Mouse (Mus musculus): ENCODE results near the gene Gramd1b. TPM values are rescaled to one million over a fixed set of nuclear protein-coding genes. Genes with fewer than 3 reads are reported as not detected.

Gramd1b gene
- polyA plus RNA-seq, 1 experiment from 2014 or later = 2.4 TPM

GRCm38 (mm10) chr9:40545193-40545592 lies 14.0 kb upstream of the Gramd1b start:
- Histone ChIP-seq H3K36me3 (replicated peaks) (no peaks in the 10 kb centered on the region), H3K9me3 (no peaks in the 10 kb centered on the region), H3K27me3 (replicated peaks; ENCODE audit: low read depth, poor library complexity, severe bottlenecking) (no peaks in the 10 kb centered on the region), H3K27ac (replicated peaks) (no peak overlapping the region), H3K4me1 (no peaks in the 10 kb centered on the region), H3K4me3 (no peak overlapping the region)
- 83% methylated on average over 6 of the region's 6 CpGs for WGBS
- DNase-seq (ENCODE audit: low spot score) = no peak

- no peaks in the 10 kb centered on the region for H3K27me3 ChIP-seq (replicated peaks; ENCODE audit: low read depth, poor library complexity, severe bottlenecking)
- H3K4me1 ChIP-seq = peaks cover 12% of the 10 kb centered on the region
- no peak overlapping the region for H3K4me3 ChIP-seq
- H3K9me3 ChIP-seq = no peaks in the 10 kb centered on the region
- WGBS = 74% methylated on average over 8 of the region's 8 CpGs
- DNase-seq (ENCODE audit: low spot score) = no peak
- H3K36me3 ChIP-seq (replicated peaks) = no peaks in the 10 kb centered on the region
- no peak overlapping the region for H3K27ac ChIP-seq (replicated peaks)
Measured at GRCm38 (mm10) chr9:40539588-40540140, 8.5 kb upstream of the Gramd1b start.

GRCm38 (mm10) chr9:40537708-40538105 lies 6.5 kb upstream of the Gramd1b start:
- H3K36me3 ChIP-seq (replicated peaks) = no peaks in the 10 kb centered on the region
- H3K27ac ChIP-seq (replicated peaks) = peak overlapping the region; percentile 30; the same call in 1 of the 2 replicates
- WGBS = 45% methylated on average over 2 of the region's 2 CpGs
- no peak overlapping the region for H3K4me3 ChIP-seq
- H3K9me3 ChIP-seq = no peaks in the 10 kb centered on the region
- H3K4me1 ChIP-seq = peaks cover 12% of the 10 kb centered on the region
- DNase-seq (ENCODE audit: low spot score) = peak; percentile 21
- H3K27me3 ChIP-seq (replicated peaks; ENCODE audit: low read depth, poor library complexity, severe bottlenecking) = peaks cover under 1% of the 10 kb centered on the region

- no peak for DNase-seq (ENCODE audit: low spot score)
- H3K9me3 ChIP-seq = no peaks in the 10 kb centered on the region
- no peak overlapping the region for H3K4me3 ChIP-seq
- H3K36me3 ChIP-seq (replicated peaks) = no peaks in the 10 kb centered on the region
- peaks cover 6% of the 10 kb centered on the region for H3K27me3 ChIP-seq (replicated peaks; ENCODE audit: low read depth, poor library complexity, severe bottlenecking)
- no peak overlapping the region for H3K27ac ChIP-seq (replicated peaks)
- peaks cover 12% of the 10 kb centered on the region for H3K4me1 ChIP-seq
- WGBS = 88% methylated on average over 3 of the region's 3 CpGs
Measured at GRCm38 (mm10) chr9:40537044-40537707, 6.0 kb upstream of the Gramd1b start.

GRCm38 (mm10) chr9:40530536-40530935 lies 647 bp downstream of the Gramd1b start:
- Histone ChIP-seq H3K27ac (replicated peaks) (no peak overlapping the region), H3K4me1 (peaks cover 15% of the 10 kb centered on the region), H3K36me3 (replicated peaks) (no peaks in the 10 kb centered on the region), H3K27me3 (replicated peaks; ENCODE audit: low read depth, poor library complexity, severe bottlenecking) (peaks cover 45% of the 10 kb centered on the region), H3K9me3 (no peaks in the 10 kb centered on the region), H3K4me3 (peak overlapping the region; percentile 67)
- WGBS = 60% methylated on average over 8 of the region's 8 CpGs
- no peak for DNase-seq (ENCODE audit: low spot score)

- DNase-seq (ENCODE audit: low spot score) = peak; percentile 27
- no peaks in the 10 kb centered on the region for H3K9me3 ChIP-seq
- no peaks in the 10 kb centered on the region for H3K36me3 ChIP-seq (replicated peaks)
- H3K4me1 ChIP-seq = peaks cover 15% of the 10 kb centered on the region
- 71% methylated on average over 4 of the region's 4 CpGs for WGBS
- H3K27ac ChIP-seq (replicated peaks) = no peak overlapping the region
- peaks cover 45% of the 10 kb centered on the region for H3K27me3 ChIP-seq (replicated peaks; ENCODE audit: low read depth, poor library complexity, severe bottlenecking)
- no peak overlapping the region for H3K4me3 ChIP-seq
Measured at GRCm38 (mm10) chr9:40528733-40529132, 2.5 kb downstream of the Gramd1b start.

GRCm38 (mm10) chr9:40526928-40527327 lies 4.3 kb downstream of the Gramd1b start:
- Histone ChIP-seq H3K4me3 (no peak overlapping the region), H3K27ac (replicated peaks) (no peak overlapping the region), H3K36me3 (replicated peaks) (no peaks in the 10 kb centered on the region), H3K9me3 (no peaks in the 10 kb centered on the region), H3K27me3 (replicated peaks; ENCODE audit: low read depth, poor library complexity, severe bottlenecking) (peaks cover 40% of the 10 kb centered on the region), H3K4me1 (peaks cover 14% of the 10 kb centered on the region)
- WGBS = 60% methylated on average over 3 of the region's 3 CpGs
- DNase-seq (ENCODE audit: low spot score) = no peak

GRCm38 (mm10) chr9:40522156-40522555 lies 9.0 kb downstream of the Gramd1b start:
- H3K27ac ChIP-seq (replicated peaks) = no peak overlapping the region
- no peak overlapping the region for H3K4me3 ChIP-seq
- 0 out of 2 replicates have a peak, but pooled peaks cover 3% of the 10 kb centered on the region for H3K27me3 ChIP-seq (replicated peaks; ENCODE audit: low read depth, poor library complexity, severe bottlenecking)
- H3K9me3 ChIP-seq = no peaks in the 10 kb centered on the region
- H3K36me3 ChIP-seq (replicated peaks) = no peaks in the 10 kb centered on the region
- 80% methylated on average over 7 of the region's 7 CpGs for WGBS
- peaks cover 8% of the 10 kb centered on the region; the same call in 1 of the 2 replicates for H3K4me1 ChIP-seq
- DNase-seq (ENCODE audit: low spot score) = no peak

GRCm38 (mm10) chr9:40521097-40521496 lies 10.1 kb downstream of the Gramd1b start:
- H3K4me3 ChIP-seq = no peak overlapping the region
- DNase-seq (ENCODE audit: low spot score) = no peak
- peaks cover 8% of the 10 kb centered on the region; the same call in 1 of the 2 replicates for H3K4me1 ChIP-seq
- WGBS = 80% methylated on average over 6 of the region's 6 CpGs
- no peak overlapping the region for H3K27ac ChIP-seq (replicated peaks)
- 0 out of 2 replicates have a peak, but pooled peaks cover 3% of the 10 kb centered on the region for H3K27me3 ChIP-seq (replicated peaks; ENCODE audit: low read depth, poor library complexity, severe bottlenecking)
- H3K36me3 ChIP-seq (replicated peaks) = no peaks in the 10 kb centered on the region
- H3K9me3 ChIP-seq = no peaks in the 10 kb centered on the region

- peaks cover 8% of the 10 kb centered on the region; the same call in 1 of the 2 replicates for H3K4me1 ChIP-seq
- H3K9me3 ChIP-seq = no peaks in the 10 kb centered on the region
- H3K4me3 ChIP-seq = no peak overlapping the region
- no peaks in the 10 kb centered on the region for H3K36me3 ChIP-seq (replicated peaks)
- H3K27ac ChIP-seq (replicated peaks) = no peak overlapping the region
- H3K27me3 ChIP-seq (replicated peaks; ENCODE audit: low read depth, poor library complexity, severe bottlenecking) = 0 out of 2 replicates have a peak, but pooled peaks cover 3% of the 10 kb centered on the region
- WGBS = 86% methylated on average over 3 of the region's 3 CpGs
- no peak for DNase-seq (ENCODE audit: low spot score)
Measured at GRCm38 (mm10) chr9:40519294-40519693, 11.9 kb downstream of the Gramd1b start.

- Histone ChIP-seq H3K9me3 (no peaks in the 10 kb centered on the region), H3K4me3 (no peak overlapping the region)
- WGBS = 85% methylated on average over 2 of the region's 2 CpGs
Measured at GRCm38 (mm10) chr9:40511970-40512369, 19.2 kb downstream of the Gramd1b start.

GRCm38 (mm10) chr9:40509479-40509878 lies 21.7 kb downstream of the Gramd1b start:
- no peaks in the 10 kb centered on the region for H3K36me3 ChIP-seq (replicated peaks)
- no peak overlapping the region for H3K27ac ChIP-seq (replicated peaks)
- H3K4me3 ChIP-seq = no peak overlapping the region
- H3K9me3 ChIP-seq = no peaks in the 10 kb centered on the region
- no peaks in the 10 kb centered on the region for H3K4me1 ChIP-seq
- 85% methylated on average over 6 of the region's 6 CpGs for WGBS
- H3K27me3 ChIP-seq (replicated peaks; ENCODE audit: low read depth, poor library complexity, severe bottlenecking) = no peaks in the 10 kb centered on the region
- DNase-seq (ENCODE audit: low spot score) = no peak

More at GRCm38 (mm10) chr9:40511970-40512369, 19.2 kb downstream of the Gramd1b start:
- no peaks in the 10 kb centered on the region for H3K4me1 ChIP-seq
- no peaks in the 10 kb centered on the region for H3K36me3 ChIP-seq (replicated peaks)
- DNase-seq (ENCODE audit: low spot score) = no peak
- H3K27ac ChIP-seq (replicated peaks) = no peak overlapping the region
- H3K27me3 ChIP-seq (replicated peaks; ENCODE audit: low read depth, poor library complexity, severe bottlenecking) = no peaks in the 10 kb centered on the region

GRCm38 (mm10) chr9:40506576-40506975 lies 24.6 kb downstream of the Gramd1b start:
- H3K9me3 ChIP-seq = no peaks in the 10 kb centered on the region
- H3K4me1 ChIP-seq = no peaks in the 10 kb centered on the region
- 79% methylated on average over 3 of the region's 3 CpGs for WGBS
- no peak overlapping the region for H3K27ac ChIP-seq (replicated peaks)
- no peaks in the 10 kb centered on the region for H3K27me3 ChIP-seq (replicated peaks; ENCODE audit: low read depth, poor library complexity, severe bottlenecking)
- no peak for DNase-seq (ENCODE audit: low spot score)
- no peaks in the 10 kb centered on the region for H3K36me3 ChIP-seq (replicated peaks)
- H3K4me3 ChIP-seq = no peak overlapping the region

Measured in embryonic facial prominence, embryonic 10.5 days (tissue).